16 mouse cellular contexts compared by ENCODE assay signal in genomic region chr7:34339164-34339489, GRCm38 (mm10). TPM values are rescaled to one million over a fixed set of nuclear protein-coding genes. Genes with fewer than 3 reads are reported as not detected.
DNase-seq lines count a peak whose midpoint lies in the region; ATAC-seq lines count a peak whose summit lies in the region.
"Had no signal": no experiment of that assay in that cellular context is flagged by ENCODE, and none has a peak within 500 bp of the region (broad histone marks: within the 10 kb centered on the region; RNA-seq: fewer than 3 reads in every experiment).

No protein-coding gene starts in this region.

- no peak overlapping the region for H3K4me2 ChIP-seq in embryonic facial prominence, embryonic 11.5 days (ENCODE audit: low read depth, low read length)
- no peak overlapping the region for H3K4me2 ChIP-seq in limb, embryonic 15.5 days
- H3K4me2 ChIP-seq: liver, embryonic 12.5 days; neural tube, embryonic 12.5 days had no signal

- intact Hi-C loops in left cerebral cortex, postnatal 36 days (cut with DNase I): no loop called here

- no peaks in the 10 kb centered on the region for H3K27me3 ChIP-seq in embryonic facial prominence, embryonic 11.5 days (ENCODE audit: control insufficient read depth, insufficient read depth, low read length)
- H3K27me3 ChIP-seq in limb, embryonic 15.5 days: no peaks in the 10 kb centered on the region
- H3K27me3 ChIP-seq: liver, embryonic 12.5 days; neural tube, embryonic 12.5 days had no signal

- H3K4me1 ChIP-seq in embryonic facial prominence, embryonic 11.5 days (ENCODE audit: control insufficient read depth, insufficient read depth, low read length): no peaks in the 10 kb centered on the region
- peaks cover 13% of the 10 kb centered on the region for H3K4me1 ChIP-seq in limb, embryonic 15.5 days
- H3K4me1 ChIP-seq: neural tube, embryonic 12.5 days had no signal

- no peak overlapping the region for H3K27ac ChIP-seq in embryonic facial prominence, embryonic 11.5 days (replicated peaks; ENCODE audit: low read depth, low read length)
- H3K27ac ChIP-seq in limb, embryonic 15.5 days: peak overlapping the region; percentile 67
- H3K27ac ChIP-seq: liver, embryonic 12.5 days; neural tube, embryonic 12.5 days had no signal

- 67% methylated on average over 5 of the region's 5 CpGs for WGBS in embryonic facial prominence, embryonic 11.5 days
- WGBS in limb, embryonic 15.5 days: 58% methylated on average over 5 of the region's 5 CpGs

- ATAC-seq in embryonic facial prominence, embryonic 11.5 days (replicated peaks; ENCODE audit: insufficient number of reproducible peaks, low FRiP score, low TSS enrichment, low read depth): no peak
- peak; percentile 52; the same call in 1 of the 2 replicates for ATAC-seq in limb, embryonic 15.5 days (ENCODE audit: insufficient number of reproducible peaks, low FRiP score, low TSS enrichment, low read depth)
- ATAC-seq: inflammation-experienced regulatory T-cells, adult 6 months; liver, embryonic 12.5 days had no signal

- H3K9me3 ChIP-seq in embryonic facial prominence, embryonic 11.5 days (replicated peaks; ENCODE audit: control insufficient read depth, low read length): no peaks in the 10 kb centered on the region
- H3K9me3 ChIP-seq in limb, embryonic 15.5 days: no peaks in the 10 kb centered on the region

- no peak overlapping the region for H3K9ac ChIP-seq in embryonic facial prominence, embryonic 11.5 days (replicated peaks; ENCODE audit: low read length)
- no peak overlapping the region for H3K9ac ChIP-seq in limb, embryonic 15.5 days
- H3K9ac ChIP-seq: liver, embryonic 12.5 days; neural tube, embryonic 12.5 days had no signal

- no peak overlapping the region for H3K4me3 ChIP-seq in embryonic facial prominence, embryonic 11.5 days (ENCODE audit: low read depth, low read length)
- no peak overlapping the region for H3K4me3 ChIP-seq in limb, embryonic 15.5 days
- H3K4me3 ChIP-seq: liver, embryonic 12.5 days; neural tube, embryonic 12.5 days had no signal

- DNase-seq in embryo, embryonic 10 days (ENCODE audit: low spot score): peak; percentile 19
- no peak for DNase-seq in embryo, embryonic 9.5 days (ENCODE audit: extremely low spot score)
- DNase-seq in layer of hippocampus, adult 9-11 months: peak; percentile 61
- DNase-seq in layer of hippocampus, adult 18-20 months (ENCODE audit: low spot score in 2 of 2): no peak
- DNase-seq in embryonic facial prominence, embryonic 11.5 days (ENCODE audit: low spot score): peak; percentile 12
- DNase-seq in left cerebral cortex, postnatal 36 days (ENCODE audit: low spot score in 2 of 2): no peak
- DNase-seq in frontal cortex, postnatal 25 days (ENCODE audit: low spot score in 2 of 2): no peak
- DNase-seq: B cell, adult 2 months; cerebellum, adult 11-12 months; kidney, postnatal 25 days; layer of hippocampus, postnatal 36 days; midbrain, embryonic 14.5 days had no signal

- H3K36me3 ChIP-seq in embryonic facial prominence, embryonic 11.5 days (replicated peaks; ENCODE audit: control insufficient read depth, insufficient read depth, low read depth, low read length): peaks cover 4% of the 10 kb centered on the region
- H3K36me3 ChIP-seq in limb, embryonic 15.5 days: peaks cover 41% of the 10 kb centered on the region

RNA-seq across cellular contexts. Expression of gene 4931406P16Rik, which starts 25.8 kb away (rescaled TPM):
- total RNA-seq in layer of hippocampus, adult 18-20 months (2021): 10 to 100 TPM; 31.9 to 33.6 TPM
- polyA plus RNA-seq in embryonic facial prominence, embryonic 11.5 days (2014; fragmentation: Nextera tagmentation; extraction: Ambion mirVana): 28.6 and 30.6 TPM in 2 replicates
- polyA plus RNA-seq in limb, embryonic 15.5 days (2015; fragmentation: Nextera tagmentation; extraction: Ambion mirVana): 30.3 and 30.5 TPM in 2 replicates
- total RNA-seq in left cerebral cortex, postnatal 36 days (2021): 10 to 100 TPM; 38.6 to 49.4 TPM

RNA-seq across cellular contexts. Expression of gene Lsm14a, which starts 54.0 kb away (rescaled TPM):
- 10 to 100 TPM; 89.8 to 94.0 TPM for total RNA-seq in layer of hippocampus, adult 18-20 months (2021)
- 73.6 and 78.7 TPM in 2 replicates for polyA plus RNA-seq in embryonic facial prominence, embryonic 11.5 days (2014; fragmentation: Nextera tagmentation; extraction: Ambion mirVana)
- polyA plus RNA-seq in limb, embryonic 15.5 days (2015; fragmentation: Nextera tagmentation; extraction: Ambion mirVana): 76.0 and 82.7 TPM in 2 replicates
- 10 to 100 TPM; 80.9 to 83.4 TPM for total RNA-seq in left cerebral cortex, postnatal 36 days (2021)

Comparison
In these comparisons a context has a peak if more than half of its experiments do, and no peak if none do; other contexts are left out.
1. DNase-seq: peak in embryo, embryonic 10 days (single experiment), layer of hippocampus, adult 9-11 months (single experiment) and embryonic facial prominence, embryonic 11.5 days (single experiment); none in embryo, embryonic 9.5 days (single experiment), layer of hippocampus, adult 18-20 months (0 of 2), left cerebral cortex, postnatal 36 days (0 of 2) and frontal cortex, postnatal 25 days (0 of 2).